Mouse (Mus musculus) spleen, postnatal 36 days (tissue): ENCODE measurements at regions not wholly inside any gene's neighbourhood (a gene's known extent, or its start where the extent isn't known, plus 50 kb on each side); places are given as distances from the start of the nearest gene placed in this dataset.
"Not testable (repeated sequence)": the region's sequence is repeated elsewhere in the genome, so short reads cannot be mapped to it uniquely, and the experiment has no call there.

Experiments used
- DNase-seq, 2 experiments: peaks; one replicate each; pipeline ENCODE4 v3.0.0; 2022; ENCODE audit warnings: low spot score in 2 of 2, mixed read lengths in 1 of 2

GRCm38 (mm10) chr8:12451857-12452256 lies 56.8 kb downstream of the Sox1 start:
- DNase-seq = no peak

GRCm38 (mm10) chr8:12455376-12455775 lies 60.3 kb downstream of the Sox1 start:
- not testable (repeated sequence) for DNase-seq

- DNase-seq = no peak
Observed at GRCm38 (mm10) chr8:12456326-12456725, 61.2 kb downstream of the Sox1 start.

- no peak for DNase-seq
Observed at GRCm38 (mm10) chr8:12457015-12457414, 61.9 kb downstream of the Sox1 start.

GRCm38 (mm10) chr8:12466845-12467244 lies 71.8 kb downstream of the Sox1 start:
- no peak for DNase-seq

- no peak for DNase-seq
Observed at GRCm38 (mm10) chr8:12467386-12468326, 72.6 kb downstream of the Sox1 start.

GRCm38 (mm10) chr8:12477449-12478401 lies 82.6 kb downstream of the Sox1 start:
- no peak for DNase-seq

GRCm38 (mm10) chr8:12481918-12482317 lies 86.8 kb downstream of the Sox1 start:
- DNase-seq = peak; percentile 18 to 33

- no peak for DNase-seq
Observed at GRCm38 (mm10) chr8:12483551-12483950, 88.5 kb downstream of the Sox1 start.

GRCm38 (mm10) chr8:12485326-12485725 lies 87.5 kb upstream of the Spaca7 start:
- no peak for DNase-seq

GRCm38 (mm10) chr8:12486331-12487061 lies 86.3 kb upstream of the Spaca7 start:
- DNase-seq = no peak

- DNase-seq = no peak
Observed at GRCm38 (mm10) chr8:12487201-12487600, 85.6 kb upstream of the Spaca7 start.

- DNase-seq = no peak
Observed at GRCm38 (mm10) chr8:12489194-12489593, 83.6 kb upstream of the Spaca7 start.

- no peak for DNase-seq
Observed at GRCm38 (mm10) chr8:12491472-12491871, 81.4 kb upstream of the Spaca7 start.

GRCm38 (mm10) chr8:12492461-12492860 lies 80.4 kb upstream of the Spaca7 start:
- no peak for DNase-seq

GRCm38 (mm10) chr8:12494559-12494958 lies 78.3 kb upstream of the Spaca7 start:
- no peak for DNase-seq

GRCm38 (mm10) chr8:12497420-12497819 lies 75.4 kb upstream of the Spaca7 start:
- DNase-seq = no peak

- DNase-seq = no peak
Observed at GRCm38 (mm10) chr8:12499658-12500057, 73.2 kb upstream of the Spaca7 start.

GRCm38 (mm10) chr8:12500291-12500690 lies 72.5 kb upstream of the Spaca7 start:
- no peak for DNase-seq

GRCm38 (mm10) chr8:12501824-12502223 lies 71.0 kb upstream of the Spaca7 start:
- DNase-seq = no peak

- no peak for DNase-seq
Observed at GRCm38 (mm10) chr8:12502321-12502775, 70.5 kb upstream of the Spaca7 start.
